Mouse (Mus musculus) MN1 (cell line): Measurements from ENCODE around the gene Haghl.
"Not testable (repeated sequence)": the region's sequence is repeated elsewhere in the genome, so short reads cannot be mapped to it uniquely, and the experiment has no call there.

Experiments
- DNase-seq: peaks from one replicate; pipeline ENCODE4 v3.0.0-alpha.2; 2016; ENCODE audit warnings: low spot score

Haghl gene

GRCm38 (mm10) chr17:25748238-25748637 is 37.2 kb downstream of the Haghl start:
- no peak for DNase-seq

GRCm38 (mm10) chr17:25744311-25744710 is 41.2 kb downstream of the Haghl start:
- no peak for DNase-seq

- DNase-seq = no peak
Measured at GRCm38 (mm10) chr17:25743831-25744230, 41.6 kb downstream of the Haghl start.

GRCm38 (mm10) chr17:25741471-25741870 is 44.0 kb downstream of the Haghl start:
- not testable (repeated sequence) for DNase-seq

GRCm38 (mm10) chr17:25738861-25739260 is 46.6 kb downstream of the Haghl start:
- no peak for DNase-seq

GRCm38 (mm10) chr17:25735745-25736144 is 49.7 kb downstream of the Haghl start, which contains the start of gene Mslnl:
TSS of gene Mslnl (plus strand) at chr17:25736042.
- DNase-seq = no peak

GRCm38 (mm10) chr17:25735246-25735645 is 50.2 kb downstream of the Haghl start:
- no peak for DNase-seq

GRCm38 (mm10) chr17:25732082-25732481 is 53.4 kb downstream of the Haghl start:
- DNase-seq = peak; percentile 93
